Mouse (Mus musculus): ENCODE results near the gene Sptbn1. TPM values are rescaled to one million over a fixed set of nuclear protein-coding genes. Genes with fewer than 3 reads are reported as not detected.
A peak's percentile ranks its signal among the peaks of the same experiment; 100 is the strongest.

Sptbn1 gene
- polyA plus RNA-seq, 1 experiment from 2014 or later, result 220 TPM

- no peaks in the 10 kb centered on the region for H3K9me3 ChIP-seq (ENCODE audit: low read length)
- no peak overlapping the region for H3K9ac ChIP-seq (replicated peaks; ENCODE audit: low read depth)
- peaks cover 5% of the 10 kb centered on the region; the same call in 1 of the 2 replicates for H3K4me1 ChIP-seq (ENCODE audit: insufficient read depth, low read depth, low read length)
- DNase-seq (ENCODE audit: low spot score), result no peak
- ATAC-seq, result peak; percentile 18; the same call in 1 of the 2 replicates
- peak overlapping the region; percentile 2; the same call in 1 of the 2 replicates for H3K27ac ChIP-seq (ENCODE audit: low read length)
- H3K27me3 ChIP-seq (replicated peaks; ENCODE audit: insufficient read depth, low read length), result no peaks in the 10 kb centered on the region
- TF ChIP-seq EP300 (IDR thresholded peaks at IDR 0.05) (0 out of 2 replicates have a peak, but pooled peaks have one; percentile 21), CTCF (IDR thresholded peaks at IDR 0.05) (no peak)
- 48% methylated on average over 5 of the region's 5 CpGs for WGBS
- H3K4me3 ChIP-seq (ENCODE audit: low read depth, low read length), result no peak overlapping the region
- H3K36me3 ChIP-seq (ENCODE audit: insufficient read depth, low read length), result peaks cover 7% of the 10 kb centered on the region; the same call in 1 of the 2 replicates
- H3K4me2 ChIP-seq (replicated peaks; ENCODE audit: low read depth, low read length), result no peak overlapping the region
Measured at GRCm38 (mm10) chr11:30211663-30212416, 56.1 kb downstream of the Sptbn1 start.

- peaks cover 2% of the 10 kb centered on the region; the same call in 1 of the 2 replicates for H3K36me3 ChIP-seq (ENCODE audit: insufficient read depth, low read length)
- DNase-seq (ENCODE audit: low spot score), result no peak
- no peak for ATAC-seq
- H3K9me3 ChIP-seq (ENCODE audit: low read length), result no peaks in the 10 kb centered on the region
- H3K4me3 ChIP-seq (ENCODE audit: low read depth, low read length), result no peak overlapping the region
- peaks cover 5% of the 10 kb centered on the region; the same call in 1 of the 2 replicates for H3K4me1 ChIP-seq (ENCODE audit: insufficient read depth, low read depth, low read length)
- 55% methylated on average over 3 of the region's 3 CpGs for WGBS
- 0 out of 2 replicates have a peak overlapping the region, but pooled peaks have one; percentile 11 for H3K27ac ChIP-seq (ENCODE audit: low read length)
- no peak overlapping the region for H3K4me2 ChIP-seq (replicated peaks; ENCODE audit: low read depth, low read length)
- H3K9ac ChIP-seq (replicated peaks; ENCODE audit: low read depth), result no peak overlapping the region
- no peak for TF ChIP-seq EP300 (IDR thresholded peaks at IDR 0.05)
- no peak for TF ChIP-seq CTCF (IDR thresholded peaks at IDR 0.05)
- no peaks in the 10 kb centered on the region for H3K27me3 ChIP-seq (replicated peaks; ENCODE audit: insufficient read depth, low read length)
Measured at GRCm38 (mm10) chr11:30211141-30211540, 56.8 kb downstream of the Sptbn1 start.

- Histone ChIP-seq H3K4me2 (replicated peaks; ENCODE audit: low read depth, low read length) (no peak overlapping the region), H3K9ac (replicated peaks; ENCODE audit: low read depth) (no peak overlapping the region), H3K4me1 (ENCODE audit: insufficient read depth, low read depth, low read length) (peaks cover 5% of the 10 kb centered on the region; the same call in 1 of the 2 replicates), H3K4me3 (ENCODE audit: low read depth, low read length) (no peak overlapping the region), H3K27me3 (replicated peaks; ENCODE audit: insufficient read depth, low read length) (no peaks in the 10 kb centered on the region), H3K27ac (ENCODE audit: low read length) (no peak overlapping the region), H3K36me3 (ENCODE audit: insufficient read depth, low read length) (no peaks in the 10 kb centered on the region), H3K9me3 (ENCODE audit: low read length) (no peaks in the 10 kb centered on the region)
- WGBS, result 63% methylated on average over 6 of the region's 6 CpGs
- DNase-seq (ENCODE audit: low spot score) (no peak), ATAC-seq (no peak)
- TF ChIP-seq EP300 (IDR thresholded peaks at IDR 0.05) (no peak), CTCF (IDR thresholded peaks at IDR 0.05) (no peak)
Measured at GRCm38 (mm10) chr11:30210100-30210811, 57.7 kb downstream of the Sptbn1 start.

- Histone ChIP-seq H3K27me3 (replicated peaks; ENCODE audit: insufficient read depth, low read length) (no peaks in the 10 kb centered on the region), H3K4me2 (replicated peaks; ENCODE audit: low read depth, low read length) (no peak overlapping the region), H3K4me3 (ENCODE audit: low read depth, low read length) (no peak overlapping the region), H3K4me1 (ENCODE audit: insufficient read depth, low read depth, low read length) (peaks cover 5% of the 10 kb centered on the region; the same call in 1 of the 2 replicates), H3K9me3 (ENCODE audit: low read length) (no peaks in the 10 kb centered on the region), H3K36me3 (ENCODE audit: insufficient read depth, low read length) (no peaks in the 10 kb centered on the region), H3K9ac (replicated peaks; ENCODE audit: low read depth) (no peak overlapping the region), H3K27ac (ENCODE audit: low read length) (no peak overlapping the region)
- DNase-seq (ENCODE audit: low spot score) (peak; percentile 83), ATAC-seq (peak; percentile 65)
- TF ChIP-seq EP300 (IDR thresholded peaks at IDR 0.05) (no peak), CTCF (IDR thresholded peaks at IDR 0.05) (no peak)
- 12% methylated on average over 4 of the region's 4 CpGs for WGBS
Measured at GRCm38 (mm10) chr11:30209495-30209894, 58.5 kb downstream of the Sptbn1 start.

GRCm38 (mm10) chr11:30204398-30204797 is 63.6 kb downstream of the Sptbn1 start:
- DNase-seq (ENCODE audit: low spot score), result no peak
- Histone ChIP-seq H3K36me3 (ENCODE audit: insufficient read depth, low read length) (peaks cover 5% of the 10 kb centered on the region; the same call in 1 of the 2 replicates), H3K9me3 (ENCODE audit: low read length) (no peaks in the 10 kb centered on the region), H3K27ac (ENCODE audit: low read length) (no peak overlapping the region), H3K4me2 (replicated peaks; ENCODE audit: low read depth, low read length) (no peak overlapping the region), H3K4me3 (ENCODE audit: low read depth, low read length) (no peak overlapping the region), H3K27me3 (replicated peaks; ENCODE audit: insufficient read depth, low read length) (no peaks in the 10 kb centered on the region), H3K9ac (replicated peaks; ENCODE audit: low read depth) (no peak overlapping the region), H3K4me1 (ENCODE audit: insufficient read depth, low read depth, low read length) (peaks cover 12% of the 10 kb centered on the region; the same call in 1 of the 2 replicates)
- TF ChIP-seq EP300 (IDR thresholded peaks at IDR 0.05), result no peak
- TF ChIP-seq CTCF (IDR thresholded peaks at IDR 0.05), result no peak
- peak; percentile 68; the same call in 1 of the 2 replicates for ATAC-seq

GRCm38 (mm10) chr11:30200391-30200790 is 67.6 kb downstream of the Sptbn1 start:
- H3K4me3 ChIP-seq (ENCODE audit: low read depth, low read length), result no peak overlapping the region
- no peak for TF ChIP-seq CTCF (IDR thresholded peaks at IDR 0.05)
- TF ChIP-seq EP300 (IDR thresholded peaks at IDR 0.05), result no peak
- ATAC-seq (no peak), DNase-seq (ENCODE audit: low spot score) (no peak)
- no peaks in the 10 kb centered on the region for H3K9me3 ChIP-seq (ENCODE audit: low read length)
- H3K27me3 ChIP-seq (replicated peaks; ENCODE audit: insufficient read depth, low read length), result no peaks in the 10 kb centered on the region
- H3K4me1 ChIP-seq (ENCODE audit: insufficient read depth, low read depth, low read length), result peaks cover 24% of the 10 kb centered on the region; the same call in 1 of the 2 replicates
- no peak overlapping the region for H3K27ac ChIP-seq (ENCODE audit: low read length)
- H3K9ac ChIP-seq (replicated peaks; ENCODE audit: low read depth), result no peak overlapping the region
- H3K4me2 ChIP-seq (replicated peaks; ENCODE audit: low read depth, low read length), result no peak overlapping the region
- H3K36me3 ChIP-seq (ENCODE audit: insufficient read depth, low read length), result peaks cover 5% of the 10 kb centered on the region; the same call in 1 of the 2 replicates
